Mouse (Mus musculus): ENCODE measurements around the gene Rhobtb3. TPM values are rescaled to one million over a fixed set of nuclear protein-coding genes. Genes with fewer than 3 reads are reported as not detected.
"Not testable (repeated sequence)": the region's sequence is repeated elsewhere in the genome, so short reads cannot be mapped to it uniquely, and the experiment has no call there.

Gene Rhobtb3
- polyA plus RNA-seq, 1 experiment from 2014 or later, result 43.0 TPM

DNA sequence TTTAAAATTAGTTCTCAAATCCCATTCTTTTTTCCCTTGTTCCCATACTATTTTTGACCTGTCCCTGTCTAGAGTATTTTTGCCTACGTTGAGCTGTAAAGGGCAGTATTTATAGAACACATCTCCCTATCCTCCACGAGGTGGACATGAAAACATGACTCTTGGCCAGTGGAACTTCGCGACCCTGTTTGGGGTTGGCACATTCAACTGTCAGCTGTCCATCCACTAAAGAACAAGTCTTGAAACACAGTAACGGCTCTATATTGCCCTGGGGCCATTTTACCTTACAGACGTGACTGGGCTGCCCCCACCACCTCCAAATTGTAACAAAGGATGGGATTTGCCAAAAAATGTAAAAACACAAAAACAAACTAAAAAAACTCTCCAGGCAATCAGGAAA is 994 bp downstream of the Rhobtb3 start:
- Histone ChIP-seq H3K9me3 (replicated peaks) (no peaks in the 10 kb centered on the region), H3K27me3 (ENCODE audit: low read depth, poor library complexity, severe bottlenecking) (no peaks in the 10 kb centered on the region), H3K4me3 (peak overlapping the region; percentile 85), H3K4me1 (peaks cover 29% of the 10 kb centered on the region), H3K27ac (replicated peaks) (peak overlapping the region; percentile 99), H3K36me3 (peaks cover 35% of the 10 kb centered on the region)
- 2% methylated on average over 6 of the region's 6 CpGs for WGBS
- no peak for DNase-seq (ENCODE audit: low spot score)

DNA sequence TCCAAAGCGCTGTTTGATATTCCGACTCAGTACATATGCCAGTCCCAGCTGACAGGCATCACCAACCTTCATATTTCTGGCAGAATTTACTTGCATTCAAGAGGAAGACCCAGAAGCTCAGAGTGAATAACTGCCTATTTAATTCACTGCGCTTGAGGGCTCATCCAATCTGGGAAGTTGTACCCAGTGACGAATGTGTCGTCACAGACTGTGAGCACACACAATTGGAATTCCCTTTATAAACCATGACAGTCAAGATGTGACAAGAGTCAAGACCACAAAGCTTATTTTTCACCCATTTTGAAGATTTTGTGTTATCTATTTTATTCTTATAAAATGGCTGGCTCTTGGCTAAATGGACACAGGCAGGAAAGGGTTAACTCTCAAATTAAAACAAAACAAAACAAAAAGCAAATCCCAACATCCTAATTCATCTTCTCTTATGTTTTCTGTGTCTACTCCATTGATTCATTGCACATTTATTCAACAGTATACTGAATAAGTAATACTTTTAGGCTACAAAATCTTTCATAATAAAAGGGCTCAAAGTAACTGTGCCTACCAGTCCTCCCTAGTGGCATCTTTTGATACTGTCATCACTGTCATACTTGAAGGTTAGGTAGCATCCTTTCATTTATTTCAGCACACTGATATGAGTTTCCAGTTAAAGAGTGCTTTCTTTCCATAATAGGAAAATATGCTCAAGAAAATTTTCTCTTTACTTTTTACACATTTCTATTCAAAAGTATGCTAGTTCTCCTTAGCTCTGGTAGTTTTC is 2.0 kb downstream of the Rhobtb3 start:
- DNase-seq (ENCODE audit: low spot score), result no peak
- H3K4me3 ChIP-seq, result peak overlapping the region; percentile 85
- H3K4me1 ChIP-seq, result peaks cover 29% of the 10 kb centered on the region
- no peaks in the 10 kb centered on the region for H3K9me3 ChIP-seq (replicated peaks)
- H3K27ac ChIP-seq (replicated peaks), result no peak overlapping the region; the same call in 1 of the 2 replicates
- H3K36me3 ChIP-seq, result peaks cover 41% of the 10 kb centered on the region
- 79% methylated on average over 5 of the region's 5 CpGs for WGBS
- H3K27me3 ChIP-seq (ENCODE audit: low read depth, poor library complexity, severe bottlenecking), result no peaks in the 10 kb centered on the region

DNA sequence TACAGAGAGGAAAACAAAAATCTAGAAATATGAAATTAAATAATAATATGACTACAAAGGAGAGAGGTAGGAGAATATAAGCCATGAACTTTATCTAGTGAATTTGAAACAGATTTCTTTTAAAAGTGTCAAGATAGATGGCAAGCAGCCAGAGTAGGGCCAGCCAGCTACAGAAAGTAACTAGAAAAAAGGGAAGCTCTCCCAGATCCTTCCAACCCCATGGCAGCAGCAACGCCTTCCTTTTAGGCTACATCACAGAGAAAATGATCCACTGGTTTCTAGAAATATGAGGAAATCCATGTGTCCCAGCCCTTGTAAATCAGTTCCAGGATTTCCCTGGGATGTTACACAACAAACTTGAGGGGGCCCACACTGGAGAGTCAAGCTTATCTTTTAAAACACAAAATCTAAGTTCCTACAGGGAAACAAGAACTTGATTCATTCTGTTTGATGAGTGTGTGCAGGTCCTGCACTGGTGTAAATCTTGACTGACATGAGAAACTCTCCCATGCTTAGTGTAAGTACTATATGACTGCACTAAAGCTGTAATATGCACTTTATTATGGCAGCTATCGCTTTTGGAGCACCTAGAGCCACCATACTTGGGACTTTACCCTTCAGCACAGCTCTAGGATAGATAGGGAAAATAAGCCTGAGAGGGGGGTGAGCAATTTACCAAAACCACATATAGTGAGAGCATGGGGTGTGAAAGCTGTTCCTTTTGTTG is 2.8 kb downstream of the Rhobtb3 start:
- Histone ChIP-seq H3K27ac (replicated peaks) (no peak overlapping the region; the same call in 1 of the 2 replicates), H3K9me3 (replicated peaks) (no peaks in the 10 kb centered on the region), H3K27me3 (ENCODE audit: low read depth, poor library complexity, severe bottlenecking) (no peaks in the 10 kb centered on the region), H3K4me1 (peaks cover 29% of the 10 kb centered on the region), H3K36me3 (peaks cover 45% of the 10 kb centered on the region), H3K4me3 (peak overlapping the region; percentile 85)
- WGBS, result 91% methylated on average over 2 of the region's 2 CpGs
- DNase-seq (ENCODE audit: low spot score), result no peak

DNA sequence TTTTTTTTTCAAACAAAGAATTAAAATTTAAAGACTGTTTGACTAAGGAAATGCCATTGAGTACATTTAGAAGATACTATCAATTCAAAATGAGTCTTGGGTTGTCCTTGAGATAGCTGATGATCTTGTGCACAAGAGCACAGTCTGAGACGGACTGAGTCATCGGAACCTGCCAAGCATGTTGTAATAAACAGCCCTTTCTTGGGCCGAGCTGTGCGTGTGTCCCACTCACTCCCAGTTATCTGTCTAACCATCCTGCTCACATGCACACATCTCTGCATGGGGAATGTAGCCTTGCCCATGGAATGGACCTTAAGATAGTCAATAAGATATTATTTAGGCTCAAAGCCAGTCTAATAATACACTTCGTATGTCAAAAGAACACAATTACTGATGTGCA is 4.9 kb downstream of the Rhobtb3 start:
- Histone ChIP-seq H3K9me3 (replicated peaks) (no peaks in the 10 kb centered on the region), H3K4me3 (no peak overlapping the region), H3K27me3 (ENCODE audit: low read depth, poor library complexity, severe bottlenecking) (no peaks in the 10 kb centered on the region), H3K4me1 (peaks cover 23% of the 10 kb centered on the region), H3K36me3 (peaks cover 46% of the 10 kb centered on the region), H3K27ac (replicated peaks) (no peak overlapping the region)
- no peak for DNase-seq (ENCODE audit: low spot score)
- WGBS, result 97% methylated on average over 5 of the region's 5 CpGs

DNA sequence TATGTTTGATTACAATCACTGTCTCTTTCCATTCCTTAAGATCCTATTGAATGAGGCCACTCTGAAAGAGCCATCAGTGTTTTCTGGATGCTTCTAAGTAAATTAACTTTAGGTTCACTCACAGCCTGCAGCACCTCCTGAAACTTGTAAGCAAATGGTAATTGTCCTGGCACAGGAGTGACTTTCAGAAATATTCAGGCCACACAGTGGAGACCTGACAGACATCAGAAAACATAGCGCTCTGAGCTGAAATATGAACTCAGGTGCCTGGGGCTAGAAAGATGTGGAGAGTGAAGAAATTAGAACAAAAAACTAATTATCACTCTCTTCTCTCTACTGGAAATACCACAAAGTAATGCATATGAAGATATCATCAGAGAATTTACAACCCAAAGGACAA is 10.4 kb downstream of the Rhobtb3 start:
- Histone ChIP-seq H3K27ac (replicated peaks) (no peak overlapping the region), H3K27me3 (ENCODE audit: low read depth, poor library complexity, severe bottlenecking) (no peaks in the 10 kb centered on the region), H3K36me3 (peaks cover 63% of the 10 kb centered on the region), H3K4me1 (peaks cover 8% of the 10 kb centered on the region; the same call in 1 of the 2 replicates), H3K9me3 (replicated peaks) (no peaks in the 10 kb centered on the region), H3K4me3 (no peak overlapping the region)
- DNase-seq (ENCODE audit: low spot score), result no peak
- WGBS, result 94% methylated on average over 1 of the region's 1 CpGs

DNA sequence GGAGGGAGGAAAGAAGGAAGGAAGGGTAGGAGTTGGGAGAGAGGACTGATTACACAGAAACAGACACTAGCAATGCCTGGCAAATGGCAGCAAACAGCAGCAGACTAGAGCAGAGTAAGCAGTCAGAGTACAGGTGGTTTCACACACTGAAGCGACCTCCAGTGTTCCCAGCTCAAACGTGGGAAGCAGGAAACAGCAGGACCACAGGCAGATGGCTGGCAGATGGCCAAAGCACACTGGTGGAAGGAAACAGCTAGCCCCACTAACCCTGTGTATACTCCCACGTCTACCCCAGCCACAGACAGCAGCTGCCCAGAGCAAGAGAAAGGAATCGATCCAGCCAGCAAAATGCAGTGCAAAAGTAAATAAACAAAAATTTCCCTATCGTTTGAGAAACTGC is 12.7 kb downstream of the Rhobtb3 start:
- peak; percentile 42 for DNase-seq (ENCODE audit: low spot score)
- Histone ChIP-seq H3K4me1 (peaks cover 8% of the 10 kb centered on the region; the same call in 1 of the 2 replicates), H3K36me3 (peaks cover 65% of the 10 kb centered on the region), H3K27ac (replicated peaks) (peak overlapping the region; percentile 52; the same call in 1 of the 2 replicates), H3K9me3 (replicated peaks) (no peaks in the 10 kb centered on the region), H3K27me3 (ENCODE audit: low read depth, poor library complexity, severe bottlenecking) (no peaks in the 10 kb centered on the region), H3K4me3 (no peak overlapping the region)
- 58% methylated on average over 5 of the region's 5 CpGs for WGBS

DNA sequence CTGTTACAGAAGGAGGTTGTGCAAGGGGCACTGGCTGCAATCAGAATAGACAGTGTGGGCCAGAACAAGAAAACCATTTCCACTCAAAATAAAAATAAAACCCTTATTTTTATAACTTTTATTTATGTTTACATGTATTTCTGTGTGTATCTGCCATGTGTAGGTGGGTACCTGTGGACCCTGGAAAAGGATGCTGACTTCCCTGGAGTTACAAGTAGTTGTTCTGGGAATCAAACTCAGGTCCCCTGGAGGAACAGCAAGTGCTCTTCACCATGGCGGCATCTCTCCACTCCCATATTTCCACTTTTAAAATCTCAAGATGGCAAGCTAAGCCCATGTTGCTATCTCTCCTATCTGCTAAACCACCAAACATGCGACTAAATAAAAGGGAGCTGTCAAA is 13.1 kb downstream of the Rhobtb3 start:
- H3K4me3 ChIP-seq, result no peak overlapping the region
- no peaks in the 10 kb centered on the region for H3K9me3 ChIP-seq (replicated peaks)
- peak overlapping the region; percentile 52; the same call in 1 of the 2 replicates for H3K27ac ChIP-seq (replicated peaks)
- H3K27me3 ChIP-seq (ENCODE audit: low read depth, poor library complexity, severe bottlenecking), result no peaks in the 10 kb centered on the region
- peaks cover 8% of the 10 kb centered on the region; the same call in 1 of the 2 replicates for H3K4me1 ChIP-seq
- peaks cover 65% of the 10 kb centered on the region for H3K36me3 ChIP-seq
- WGBS, result 87% methylated on average over 2 of the region's 2 CpGs
- DNase-seq (ENCODE audit: low spot score), result no peak

DNA sequence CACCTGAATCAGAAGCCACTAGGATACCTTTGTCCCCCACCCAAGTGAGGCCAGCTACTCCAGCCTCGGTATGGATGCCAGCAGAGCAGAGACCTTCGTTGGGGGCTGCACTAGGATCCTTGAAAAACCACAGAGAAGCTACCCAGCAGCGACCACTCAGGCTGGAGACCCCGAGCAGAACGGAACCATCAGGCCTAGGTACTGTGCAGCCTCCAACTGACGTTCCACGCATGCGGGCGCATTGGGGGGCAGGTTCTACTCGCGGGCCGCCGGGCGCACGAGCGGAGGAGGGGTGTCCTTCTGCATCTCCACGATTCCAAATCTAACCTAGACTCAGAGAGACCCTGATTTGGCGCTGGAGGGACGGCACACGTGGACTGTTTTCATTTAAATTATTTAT is 13.7 kb downstream of the Rhobtb3 start:
- Histone ChIP-seq H3K4me1 (peaks cover 8% of the 10 kb centered on the region; the same call in 1 of the 2 replicates), H3K27ac (replicated peaks) (no peak overlapping the region), H3K27me3 (ENCODE audit: low read depth, poor library complexity, severe bottlenecking) (no peaks in the 10 kb centered on the region), H3K36me3 (peaks cover 65% of the 10 kb centered on the region), H3K9me3 (replicated peaks) (no peaks in the 10 kb centered on the region), H3K4me3 (no peak overlapping the region)
- 97% methylated on average over 20 of the region's 20 CpGs for WGBS
- DNase-seq (ENCODE audit: low spot score), result no peak

DNA sequence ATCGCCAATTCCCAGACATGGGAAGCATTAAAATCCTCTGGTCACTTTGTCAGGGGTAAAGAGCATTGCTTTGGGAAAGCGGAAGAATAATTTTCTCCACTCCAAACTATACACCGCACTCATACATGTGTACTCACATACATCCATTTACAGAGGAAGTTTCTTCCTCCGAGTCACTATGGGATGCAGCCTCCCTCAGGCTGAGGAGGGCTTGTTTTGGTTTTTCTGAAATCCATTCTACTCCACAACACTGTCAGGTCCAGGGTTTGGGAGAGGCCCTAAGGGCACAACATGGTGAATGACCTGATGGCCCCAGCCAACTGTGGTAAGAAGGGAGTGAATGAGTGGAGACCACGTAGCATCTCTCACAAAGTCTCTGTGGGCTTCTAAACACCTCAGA is 14.7 kb downstream of the Rhobtb3 start:
- H3K27ac ChIP-seq (replicated peaks); DNase-seq (ENCODE audit: low spot score); H3K27me3 ChIP-seq (ENCODE audit: low read depth, poor library complexity, severe bottlenecking); H3K9me3 ChIP-seq (replicated peaks); H3K4me1 ChIP-seq; H3K4me3 ChIP-seq: not testable (repeated sequence)
- 96% methylated on average over 5 of the region's 5 CpGs for WGBS
- peaks cover 65% of the 10 kb centered on the region for H3K36me3 ChIP-seq

DNA sequence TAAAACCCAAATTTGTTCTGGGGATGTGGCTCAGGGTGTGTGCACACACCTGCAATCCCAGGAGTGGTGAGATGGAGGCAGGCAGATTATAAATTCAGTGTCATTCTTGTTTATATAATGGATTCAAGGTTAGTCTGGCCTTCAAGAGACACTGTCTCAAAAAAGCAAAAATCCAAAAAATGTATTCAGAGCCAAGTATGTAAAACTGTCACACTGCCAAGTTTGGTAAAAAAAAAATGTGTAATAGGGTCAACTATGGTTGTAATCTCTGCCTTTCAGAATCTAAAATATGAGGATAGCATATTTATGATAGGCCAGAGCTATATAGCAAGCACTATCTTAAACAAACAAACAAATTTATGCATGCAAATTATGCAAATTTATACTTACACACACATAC is 15.8 kb downstream of the Rhobtb3 start:
- no peak for DNase-seq (ENCODE audit: low spot score)
- H3K4me3 ChIP-seq, result no peak overlapping the region
- no peak overlapping the region for H3K27ac ChIP-seq (replicated peaks)
- no peaks in the 10 kb centered on the region for H3K27me3 ChIP-seq (ENCODE audit: low read depth, poor library complexity, severe bottlenecking)
- no peaks in the 10 kb centered on the region for H3K9me3 ChIP-seq (replicated peaks)
- H3K36me3 ChIP-seq, result peaks cover 57% of the 10 kb centered on the region
- H3K4me1 ChIP-seq, result peaks cover 8% of the 10 kb centered on the region; the same call in 1 of the 2 replicates

DNA sequence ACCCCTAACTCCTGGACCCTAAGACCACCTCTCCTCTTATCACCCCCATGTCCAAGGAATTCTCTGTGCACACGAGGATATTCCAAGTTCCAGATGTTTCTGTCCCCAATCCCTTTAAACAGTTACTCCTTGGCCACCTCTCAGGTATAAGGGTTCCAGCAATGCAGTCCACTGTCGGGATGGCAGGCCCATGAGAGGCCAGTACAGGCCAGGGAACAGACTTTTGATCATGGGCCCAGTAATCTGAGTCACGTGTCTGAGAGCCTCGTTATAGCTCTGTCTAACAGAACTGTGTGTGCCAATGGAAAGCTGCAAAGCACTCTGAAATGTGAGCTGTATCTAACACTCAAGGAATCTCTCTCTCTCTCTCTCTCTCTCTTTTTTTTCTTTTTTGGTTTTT is 29.6 kb downstream of the Rhobtb3 start:
- no peaks in the 10 kb centered on the region for H3K9me3 ChIP-seq (replicated peaks)
- no peak for DNase-seq (ENCODE audit: low spot score)
- peaks cover 89% of the 10 kb centered on the region for H3K36me3 ChIP-seq
- H3K4me3 ChIP-seq, result no peak overlapping the region
- WGBS, result 82% methylated on average over 4 of the region's 4 CpGs
- H3K4me1 ChIP-seq, result no peaks in the 10 kb centered on the region
- no peak overlapping the region for H3K27ac ChIP-seq (replicated peaks)
- H3K27me3 ChIP-seq (ENCODE audit: low read depth, poor library complexity, severe bottlenecking), result no peaks in the 10 kb centered on the region

DNA sequence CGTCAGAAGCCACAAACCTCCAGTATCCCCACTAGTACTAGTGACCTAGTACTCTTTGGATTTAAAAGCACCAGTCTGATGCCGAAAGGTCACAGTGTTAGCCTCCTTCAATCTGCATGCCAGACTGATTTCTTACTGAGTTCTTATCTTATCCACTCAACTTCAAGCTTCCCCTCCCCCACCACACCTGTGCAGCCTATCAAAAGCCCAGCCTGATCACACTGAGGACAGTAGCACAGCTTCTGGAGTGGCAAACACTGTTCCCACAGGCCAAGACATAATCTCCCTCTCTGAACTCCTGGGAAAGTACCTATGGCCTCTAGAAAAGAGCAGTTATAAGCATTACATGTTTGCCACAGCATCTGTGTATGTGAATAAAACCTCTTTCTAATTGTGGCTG is 35.5 kb downstream of the Rhobtb3 start:
- Histone ChIP-seq H3K4me1 (peaks cover 7% of the 10 kb centered on the region), H3K27ac (replicated peaks) (no peak overlapping the region), H3K36me3 (peaks cover 71% of the 10 kb centered on the region), H3K4me3 (no peak overlapping the region), H3K9me3 (replicated peaks) (no peaks in the 10 kb centered on the region), H3K27me3 (ENCODE audit: low read depth, poor library complexity, severe bottlenecking) (no peaks in the 10 kb centered on the region)
- DNase-seq (ENCODE audit: low spot score), result no peak
- WGBS, result 75% methylated on average over 2 of the region's 2 CpGs

DNA sequence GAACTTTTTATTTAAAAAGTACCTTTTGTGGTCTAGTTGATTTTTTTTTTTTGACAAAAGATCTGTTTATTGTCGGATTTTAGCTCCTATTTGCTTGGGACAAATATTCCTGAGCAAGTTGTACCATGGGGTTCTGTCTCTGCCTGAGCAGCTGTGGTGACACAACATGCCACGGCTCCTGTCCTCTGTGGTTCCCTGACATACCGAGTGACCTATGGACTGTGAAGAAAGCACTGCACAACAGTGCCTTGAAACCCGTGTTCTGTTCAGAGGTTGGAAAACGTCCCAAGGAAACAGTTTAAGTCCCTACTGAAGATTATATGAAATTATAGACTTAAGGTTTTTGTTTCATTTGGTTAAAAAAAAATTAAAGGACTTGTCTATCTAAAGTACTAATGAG is 36.6 kb downstream of the Rhobtb3 start:
- no peaks in the 10 kb centered on the region for H3K27me3 ChIP-seq (ENCODE audit: low read depth, poor library complexity, severe bottlenecking)
- no peak overlapping the region for H3K4me3 ChIP-seq
- peaks cover 74% of the 10 kb centered on the region for H3K36me3 ChIP-seq
- H3K4me1 ChIP-seq, result peaks cover 7% of the 10 kb centered on the region
- H3K27ac ChIP-seq (replicated peaks), result no peak overlapping the region
- H3K9me3 ChIP-seq (replicated peaks), result no peaks in the 10 kb centered on the region
- DNase-seq (ENCODE audit: low spot score), result no peak
- 81% methylated on average over 5 of the region's 5 CpGs for WGBS

Measured in midbrain, embryonic 10.5 days (tissue).